Mouse (Mus musculus) G1E (cell line): ENCODE data around the gene Acss2. TPM values are rescaled to one million over a fixed set of nuclear protein-coding genes. Genes with fewer than 3 reads are reported as not detected.

Experiments
- ATAC-seq: 2 replicates; pipeline ENCODE4 v1.8.0; 2016; ENCODE audit warnings: mild to moderate bottlenecking; ENCODE audit not compliant: insufficient number of reproducible peaks, poor library complexity, low FRiP score, severe bottlenecking; ENCODE audit errors: extremely low read depth
- DNase-seq: peaks from one replicate; pipeline ENCODE4 v3.0.0; 2012; ENCODE audit warnings: low spot score
- H3K27me3 ChIP-seq: 2 replicates; pipeline ENCODE4 v1.6.1; 2012; ENCODE audit warnings: mild to moderate bottlenecking, low read length, inconsistent platforms; ENCODE audit not compliant: insufficient read depth
- H3K36me3 ChIP-seq: replicated peaks from 2 replicates; pipeline ENCODE3; 2012; ENCODE audit warnings: mild to moderate bottlenecking, inconsistent platforms
- H3K4me1 ChIP-seq: 2 replicates; pipeline ENCODE4 v1.6.1; 2012; ENCODE audit warnings: low read depth, low read length, inconsistent platforms, mixed read lengths; ENCODE audit not compliant: insufficient read depth
- H3K4me3 ChIP-seq: 2 replicates; pipeline ENCODE4 v1.5.1; 2012; ENCODE audit warnings: low read depth, mild to moderate bottlenecking, inconsistent platforms, low read length, moderate library complexity, mixed read lengths
- H3K9me3 ChIP-seq: replicated peaks from 2 replicates; pipeline ENCODE4 v1.6.1; 2012; ENCODE audit warnings: inconsistent platforms
- CTCF ChIP-seq: IDR thresholded peaks from 2 replicates; pipeline ENCODE4 v1.5.1; 2012; ENCODE audit warnings: low read depth, low read length, inconsistent platforms, mixed read lengths
- GATA1 ChIP-seq: IDR thresholded peaks from 2 replicates; pipeline ENCODE4 v1.6.1; 2012; ENCODE audit warnings: borderline replicate concordance, low read length, inconsistent platforms, mixed read lengths
- GATA2 ChIP-seq: IDR thresholded peaks from 2 replicates; pipeline ENCODE4 v1.6.1; 2012; ENCODE audit warnings: low read depth, low read length, inconsistent platforms, borderline replicate concordance
- POLR2AphosphoS5 ChIP-seq: IDR thresholded peaks from 2 replicates; pipeline ENCODE4 v1.6.1; 2012; ENCODE audit warnings: low read depth, low read length, inconsistent platforms; ENCODE audit not compliant: insufficient replicate concordance
- TAL1 ChIP-seq: conservative IDR thresholded peaks from 2 replicates; pipeline ENCODE4 v1.6.1; 2012; ENCODE audit warnings: low read depth, low read length, inconsistent platforms, mixed read lengths
- polyA plus RNA-seq: library from polyadenylated mRNA; stranded (reverse); fragments of >175 nt; gene quantifications from 2 replicates; pipeline ENCODE4 v1.2.3, GENCODE M21; 2012
- total RNA-seq, 2 experiments: library from RNA; stranded (forward) in 1 of 2; stranded (reverse) in 1 of 2; fragments of 200-1000 nt in 1 of 2; fragments of >200 nt in 1 of 2; fragmentation: Nextera tagmentation in 1 of 2; gene quantifications; 2 replicates each; pipeline ENCODE4 v1.2.3; 2014 to 2017

The Acss2 gene
- total and polyA plus RNA-seq, 3 experiments = 42.0 to 69.8 (median 66.9) TPM

DNA sequence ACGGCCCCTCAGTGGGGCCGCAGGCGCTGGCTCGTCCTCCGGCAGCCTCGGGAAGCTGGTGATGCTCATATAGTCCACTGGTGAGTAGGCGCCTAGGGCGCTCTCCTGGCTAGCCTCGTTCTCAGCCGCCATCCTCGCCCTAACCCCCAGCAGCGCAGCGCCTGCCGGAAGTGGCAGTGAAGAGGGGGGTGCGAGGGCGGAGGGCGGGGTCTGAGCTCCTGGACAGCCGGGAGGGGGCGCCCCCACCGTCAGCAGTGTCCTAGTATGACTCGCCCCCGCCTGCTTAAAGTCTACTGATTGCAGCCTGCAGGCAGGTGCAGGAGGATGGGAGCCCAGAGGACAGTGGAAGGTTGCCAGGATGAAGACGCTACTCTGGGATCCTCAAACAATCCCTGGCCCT is 3.1 kb upstream of the Acss2 start:
- Histone ChIP-seq H3K4me1 (peaks cover 31% of the 10 kb centered on the region), H3K27me3 (peaks cover 29% of the 10 kb centered on the region), H3K4me3 (peak overlapping the region; percentile 27; the same call in 1 of the 2 replicates), H3K36me3 (no peaks in the 10 kb centered on the region), H3K9me3 (no peaks in the 10 kb centered on the region)
- TF ChIP-seq TAL1 (no peak), GATA2 (no peak), GATA1 (no peak), POLR2AphosphoS5 (no peak), CTCF (no peak)
- no peak for DNase-seq
- no peak for ATAC-seq

DNA sequence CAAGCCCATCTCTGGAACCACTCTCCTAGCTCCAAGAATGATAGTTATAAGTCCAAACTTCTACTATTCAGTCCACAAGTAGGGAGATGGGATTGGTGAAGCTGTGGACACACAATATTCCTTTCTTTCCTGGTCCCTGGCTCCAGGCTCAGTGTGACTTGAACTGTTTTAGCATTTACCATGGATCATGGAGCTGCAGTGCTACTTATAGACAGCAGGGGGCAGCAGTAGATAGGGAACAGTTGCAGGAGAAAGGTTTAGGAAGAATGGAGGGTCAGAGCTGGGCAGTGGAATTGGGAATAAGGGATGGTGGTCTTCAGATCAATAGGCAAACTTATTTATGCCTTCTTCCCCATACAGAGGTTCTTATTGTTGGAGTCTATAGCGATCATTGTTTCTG is 1.8 kb upstream of the Acss2 start:
- TF ChIP-seq CTCF = peak; percentile 75
- no peak for TF ChIP-seq POLR2AphosphoS5
- TF ChIP-seq GATA1 = no peak
- no peak for TF ChIP-seq TAL1
- no peak for TF ChIP-seq GATA2
- DNase-seq (no peak), ATAC-seq (no peak)
- peaks cover 40% of the 10 kb centered on the region for H3K4me1 ChIP-seq
- H3K27me3 ChIP-seq = peaks cover 26% of the 10 kb centered on the region
- no peaks in the 10 kb centered on the region for H3K36me3 ChIP-seq
- no peak overlapping the region for H3K4me3 ChIP-seq
- no peaks in the 10 kb centered on the region for H3K9me3 ChIP-seq

DNA sequence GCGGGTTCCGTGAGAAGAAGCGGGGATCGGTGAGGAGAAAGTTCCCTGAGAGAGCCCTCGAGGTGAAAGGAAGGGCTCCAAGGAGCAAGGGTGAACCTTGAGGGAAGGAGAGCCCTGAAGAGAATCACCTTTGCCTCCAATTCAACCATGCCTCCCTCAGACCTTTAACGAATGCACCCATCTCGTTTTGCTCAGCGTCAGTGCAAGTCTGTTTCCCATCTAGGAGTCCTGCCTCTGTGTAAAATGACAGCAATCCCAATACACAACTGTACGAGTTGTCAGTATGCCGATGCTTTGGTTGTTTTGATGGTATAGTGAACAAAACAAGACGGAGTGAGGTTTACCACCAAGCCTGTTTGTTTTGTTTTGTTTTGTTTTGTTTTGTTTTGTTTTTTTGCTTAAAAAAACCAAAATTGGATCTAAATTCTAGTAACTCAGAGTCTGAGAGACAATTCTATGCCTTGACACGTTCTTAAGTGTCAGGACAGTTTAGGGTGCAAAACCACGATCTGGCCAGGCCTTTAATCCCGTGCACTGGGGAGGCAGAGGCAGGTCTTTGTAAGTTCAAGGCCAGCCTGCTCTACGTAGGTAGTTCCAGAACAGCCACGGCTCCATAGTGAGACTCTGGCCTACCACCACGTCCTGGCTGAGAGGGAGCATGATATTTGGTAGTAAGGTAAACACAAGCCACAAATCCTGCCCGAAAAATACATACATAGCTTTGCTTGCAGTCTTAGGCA is 953 bp downstream of the Acss2 start:
- Histone ChIP-seq H3K4me1 (peaks cover 53% of the 10 kb centered on the region), H3K27me3 (peaks cover 13% of the 10 kb centered on the region), H3K9me3 (no peaks in the 10 kb centered on the region), H3K36me3 (peaks cover 8% of the 10 kb centered on the region), H3K4me3 (peak overlapping the region; percentile 81)
- TF ChIP-seq GATA1 (no peak), POLR2AphosphoS5 (no peak), GATA2 (no peak), TAL1 (no peak), CTCF (no peak)
- DNase-seq (no peak), ATAC-seq (no peak)

DNA sequence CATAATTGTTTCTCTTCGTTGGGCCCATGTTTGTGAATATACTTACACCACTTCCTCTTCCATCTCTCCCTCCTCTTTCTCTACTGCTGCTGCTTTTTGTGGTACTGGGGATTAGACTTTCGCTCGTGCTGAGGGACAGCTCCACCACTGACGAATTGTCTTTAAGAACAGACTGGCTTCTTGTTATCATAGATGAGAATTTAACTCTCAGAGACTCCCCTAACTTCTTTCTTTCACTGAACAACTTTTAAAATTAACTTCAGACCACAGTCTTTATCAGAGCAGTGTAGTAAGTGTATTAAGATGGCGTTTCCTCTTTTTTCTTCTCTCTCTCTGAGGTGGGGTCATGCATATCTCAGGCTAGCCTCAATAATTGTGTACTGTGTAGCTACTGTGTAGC is 6.0 kb downstream of the Acss2 start:
- Histone ChIP-seq H3K36me3 (peaks cover 20% of the 10 kb centered on the region), H3K9me3 (no peaks in the 10 kb centered on the region), H3K4me3 (no peak overlapping the region; the same call in 1 of the 2 replicates), H3K4me1 (peaks cover 67% of the 10 kb centered on the region), H3K27me3 (no peaks in the 10 kb centered on the region)
- DNase-seq (no peak), ATAC-seq (no peak)
- TF ChIP-seq GATA2 = no peak
- no peak for TF ChIP-seq CTCF
- TF ChIP-seq TAL1 = no peak
- no peak for TF ChIP-seq POLR2AphosphoS5
- TF ChIP-seq GATA1 = no peak

DNA sequence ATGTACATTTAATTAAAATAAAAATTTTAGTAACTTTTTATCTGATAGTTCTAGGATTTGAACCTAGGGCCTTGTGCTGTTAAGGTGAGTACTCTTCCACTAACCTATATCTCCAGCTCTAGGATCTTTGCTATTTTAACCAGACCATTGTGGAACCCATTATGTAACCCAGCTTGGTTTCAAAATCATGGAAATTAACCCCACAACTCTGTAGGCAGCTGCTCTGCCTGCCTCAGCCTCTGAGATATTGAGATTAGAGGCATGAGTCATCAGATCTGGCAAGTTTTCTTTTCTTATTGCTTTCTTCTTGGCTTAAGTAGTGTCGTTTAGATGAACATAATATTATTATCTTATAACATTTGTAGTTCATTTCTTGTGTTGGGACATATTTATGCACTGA is 6.6 kb downstream of the Acss2 start:
- no peaks in the 10 kb centered on the region for H3K9me3 ChIP-seq
- ATAC-seq (no peak), DNase-seq (no peak)
- no peak for TF ChIP-seq GATA1
- TF ChIP-seq TAL1 = no peak
- no peak for TF ChIP-seq GATA2
- no peak for TF ChIP-seq CTCF
- TF ChIP-seq POLR2AphosphoS5 = no peak
- H3K4me3 ChIP-seq = no peak overlapping the region
- H3K27me3 ChIP-seq = no peaks in the 10 kb centered on the region
- peaks cover 62% of the 10 kb centered on the region for H3K4me1 ChIP-seq
- peaks cover 23% of the 10 kb centered on the region for H3K36me3 ChIP-seq

DNA sequence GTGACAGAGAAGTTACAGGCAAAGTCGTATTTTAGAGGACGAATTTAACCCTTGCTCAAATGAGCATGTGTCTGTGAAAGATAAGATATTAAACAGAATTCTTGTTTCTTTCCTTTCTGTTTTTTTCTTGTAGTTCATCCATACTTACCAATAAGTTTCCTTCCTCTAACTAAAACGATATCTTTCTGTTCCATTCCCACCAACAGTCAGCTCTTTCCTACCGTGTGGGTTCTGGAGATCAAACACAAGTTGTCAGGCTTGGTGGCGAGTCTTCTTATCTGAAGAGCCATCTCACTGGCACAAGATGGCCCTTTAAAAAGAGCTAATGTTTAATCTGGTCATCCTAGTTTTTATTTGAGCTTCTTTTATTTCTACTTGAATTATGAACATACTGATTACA is 9.6 kb downstream of the Acss2 start:
- no peak for DNase-seq
- no peaks in the 10 kb centered on the region for H3K9me3 ChIP-seq
- H3K36me3 ChIP-seq = peaks cover 23% of the 10 kb centered on the region
- ATAC-seq = peak; percentile 72
- peak; percentile 67 for TF ChIP-seq TAL1
- TF ChIP-seq GATA1 = no peak
- H3K4me3 ChIP-seq = no peak overlapping the region
- H3K4me1 ChIP-seq = peaks cover 52% of the 10 kb centered on the region
- no peaks in the 10 kb centered on the region for H3K27me3 ChIP-seq

DNA sequence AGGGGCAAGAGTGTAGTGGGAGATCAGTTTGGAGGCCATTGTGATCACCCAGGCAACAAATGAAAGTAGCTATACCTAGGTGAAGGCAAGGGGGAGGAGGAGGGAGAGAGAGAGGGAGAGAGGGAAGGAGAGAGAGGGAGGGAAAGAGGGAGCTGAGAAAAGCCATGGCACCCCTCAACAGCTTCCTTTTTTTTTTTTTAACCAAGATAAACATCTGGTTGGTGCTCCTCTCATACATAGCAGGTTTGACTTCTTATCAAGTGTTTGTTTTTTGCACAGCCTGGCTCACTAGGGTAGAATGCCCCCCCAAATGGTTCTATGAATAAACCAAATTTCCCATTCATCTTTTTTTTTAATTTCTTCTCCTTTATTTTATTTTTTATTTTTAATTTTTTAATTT is 18.5 kb downstream of the Acss2 start:
- TF ChIP-seq POLR2AphosphoS5 (no peak), GATA1 (no peak), CTCF (no peak), TAL1 (peak; percentile 41; the same call in 1 of the 2 replicates), GATA2 (no peak)
- DNase-seq (no peak), ATAC-seq (peak; percentile 84)
- no peaks in the 10 kb centered on the region for H3K9me3 ChIP-seq
- no peaks in the 10 kb centered on the region for H3K27me3 ChIP-seq
- H3K36me3 ChIP-seq = peaks cover 9% of the 10 kb centered on the region
- H3K4me1 ChIP-seq = peaks cover 70% of the 10 kb centered on the region
- H3K4me3 ChIP-seq = no peak overlapping the region; the same call in 1 of the 2 replicates
